Mouse (Mus musculus) heart, postnatal 0 days (tissue): Measurements from ENCODE around the gene Runx3. TPM values are rescaled to one million over a fixed set of nuclear protein-coding genes. Genes with fewer than 3 reads are reported as not detected.

Experiments
- ATAC-seq: fragments of 200-750 bp; cut with Nextera tagmentation; 2 replicates; pipeline ENCODE4 v1.8.0; 2017; ENCODE audit warnings: low read depth, moderate number of reproducible peaks, moderate library complexity; ENCODE audit not compliant: insufficient read depth
- DNase-seq: peaks from one replicate; pipeline ENCODE4 v3.0.0-alpha.2; 2016; ENCODE audit warnings: low spot score
- H3K27ac ChIP-seq: fragments of 300-500 bp; sonication (generic); 2 replicates; pipeline ENCODE4 v1.5.1; 2014; ENCODE audit warnings: low read depth, mild to moderate bottlenecking
- H3K27me3 ChIP-seq: fragments of 300-500 bp; sonication (generic); 2 replicates; pipeline ENCODE4 v1.6.1; 2014; ENCODE audit warnings: low read length, mixed read lengths; ENCODE audit not compliant: control insufficient read depth, insufficient read depth
- H3K36me3 ChIP-seq: fragments of 300-500 bp; sonication (generic); replicated peaks from 2 replicates; pipeline ENCODE4 v1.6.1; 2014; ENCODE audit warnings: low read length, mixed read lengths; ENCODE audit not compliant: control insufficient read depth, insufficient read depth
- H3K4me1 ChIP-seq: fragments of 300-500 bp; sonication (generic); 2 replicates; pipeline ENCODE4 v1.6.1; 2014; ENCODE audit warnings: antibody characterized with exemption; ENCODE audit not compliant: control insufficient read depth, insufficient read depth
- H3K4me2 ChIP-seq: fragments of 300-500 bp; sonication (generic); 2 replicates; pipeline ENCODE4 v1.6.1; 2014; ENCODE audit warnings: low read depth, mild to moderate bottlenecking, low read length, moderate library complexity
- H3K4me3 ChIP-seq: fragments of 300-500 bp; sonication (generic); 2 replicates; pipeline ENCODE4 v1.5.1; 2014; ENCODE audit warnings: low read depth, low read length
- H3K9ac ChIP-seq: fragments of 300-500 bp; sonication (generic); replicated peaks from 2 replicates; pipeline ENCODE4 v1.6.1; 2014; ENCODE audit warnings: low read depth, low read length, mixed read lengths
- H3K9me3 ChIP-seq: fragments of 300-500 bp; sonication (generic); replicated peaks from 2 replicates; pipeline ENCODE4 v1.6.1; 2016; ENCODE audit warnings: low read length; ENCODE audit not compliant: control insufficient read depth
- CTCF ChIP-seq: IDR thresholded peaks from 2 replicates; pipeline ENCODE4 v1.5.1; 2016; ENCODE audit warnings: antibody characterized with exemption, control low read depth, low read depth
- EP300 ChIP-seq: IDR thresholded peaks from 2 replicates; pipeline ENCODE4 v1.6.1; 2016; ENCODE audit warnings: antibody characterized with exemption, low read depth
- WGBS: fragments of 180-500 bp; shearing (Covaris S2); extraction: QIAGEN DNeasy Blood & Tissue Kit; methylation state at CpG from one replicate; pipeline ENCODE4 v1.1.7; 2014; 5-methylcytosine and 5-hydroxymethylcytosine counted together
- polyA plus RNA-seq: library from polyadenylated mRNA; unstranded; fragments of >200 nt; fragmentation: Nextera tagmentation; extraction: Ambion mirVana; gene quantifications from 2 replicates; pipeline ENCODE4 v1.2.1, GENCODE M21; 2015
- total RNA-seq: library from RNA; depleted of rRNA; stranded (reverse); fragments of >200 nt; gene quantifications from 2 replicates; pipeline ENCODE4 v1.2.3, GENCODE M21; 2014; ENCODE audit warnings: low replicate concordance

The Runx3 gene
- total and polyA plus RNA-seq, 2 experiments from 2014 or later, result 0.07 to 0.11 TPM

- 88% methylated on average over 6 of the region's 6 CpGs for WGBS
- Histone ChIP-seq H3K9ac (no peak overlapping the region), H3K27me3 (peaks cover 27% of the 10 kb centered on the region)
Observed at GRCm38 (mm10) chr4:135124732-135125131, 4.3 kb downstream of the Runx3 start.

GRCm38 (mm10) chr4:135125152-135125551 is 4.7 kb downstream of the Runx3 start:
- H3K27me3 ChIP-seq, result peaks cover 27% of the 10 kb centered on the region
- no peak for ATAC-seq
- TF ChIP-seq EP300, result no peak
- TF ChIP-seq CTCF, result no peak

More at GRCm38 (mm10) chr4:135124732-135125131, 4.3 kb downstream of the Runx3 start:
- TF ChIP-seq CTCF (no peak), EP300 (no peak)
- DNase-seq (no peak), ATAC-seq (no peak)
- Histone ChIP-seq H3K36me3 (no peaks in the 10 kb centered on the region), H3K4me2 (no peak overlapping the region), H3K9me3 (no peaks in the 10 kb centered on the region), H3K4me3 (no peak overlapping the region), H3K27ac (no peak overlapping the region), H3K4me1 (no peaks in the 10 kb centered on the region)

GRCm38 (mm10) chr4:135126385-135126784 is 5.9 kb downstream of the Runx3 start:
- TF ChIP-seq EP300 (no peak), CTCF (no peak)

More at GRCm38 (mm10) chr4:135125152-135125551, 4.7 kb downstream of the Runx3 start:
- WGBS, result 61% methylated on average over 3 of the region's 3 CpGs
- Histone ChIP-seq H3K4me3 (no peak overlapping the region), H3K36me3 (no peaks in the 10 kb centered on the region), H3K4me2 (no peak overlapping the region), H3K9ac (no peak overlapping the region), H3K27ac (no peak overlapping the region), H3K4me1 (no peaks in the 10 kb centered on the region), H3K9me3 (no peaks in the 10 kb centered on the region)
- DNase-seq, result no peak

GRCm38 (mm10) chr4:135128841-135129520 is 8.5 kb downstream of the Runx3 start:
- H3K4me1 ChIP-seq, result no peaks in the 10 kb centered on the region
- H3K9ac ChIP-seq, result no peak overlapping the region
- DNase-seq, result no peak
- no peaks in the 10 kb centered on the region for H3K9me3 ChIP-seq
- peak overlapping the region; percentile 10; the same call in 1 of the 2 replicates for H3K4me3 ChIP-seq
- no peaks in the 10 kb centered on the region for H3K36me3 ChIP-seq
- 15% methylated on average over 22 of the region's 22 CpGs for WGBS
- peaks cover 27% of the 10 kb centered on the region for H3K27me3 ChIP-seq
- ATAC-seq, result no peak
- peak overlapping the region; percentile 42; the same call in 1 of the 2 replicates for H3K4me2 ChIP-seq
- TF ChIP-seq CTCF, result no peak
- no peak for TF ChIP-seq EP300
- H3K27ac ChIP-seq, result no peak overlapping the region

More at GRCm38 (mm10) chr4:135126385-135126784, 5.9 kb downstream of the Runx3 start:
- Histone ChIP-seq H3K9ac (no peak overlapping the region), H3K4me3 (no peak overlapping the region), H3K9me3 (no peaks in the 10 kb centered on the region), H3K4me1 (no peaks in the 10 kb centered on the region), H3K27ac (no peak overlapping the region), H3K36me3 (no peaks in the 10 kb centered on the region), H3K27me3 (peaks cover 27% of the 10 kb centered on the region), H3K4me2 (no peak overlapping the region)
- ATAC-seq (no peak), DNase-seq (no peak)
- 65% methylated on average over 5 of the region's 5 CpGs for WGBS

- TF ChIP-seq EP300 (no peak), CTCF (no peak)
- no peaks in the 10 kb centered on the region for H3K9me3 ChIP-seq
- no peaks in the 10 kb centered on the region for H3K36me3 ChIP-seq
- peaks cover 29% of the 10 kb centered on the region for H3K27me3 ChIP-seq
- ATAC-seq (no peak), DNase-seq (no peak)
- 86% methylated on average over 6 of the region's 6 CpGs for WGBS
- no peak overlapping the region for H3K4me2 ChIP-seq
- no peak overlapping the region for H3K27ac ChIP-seq
- no peak overlapping the region for H3K4me3 ChIP-seq
- H3K9ac ChIP-seq, result no peak overlapping the region
- no peaks in the 10 kb centered on the region for H3K4me1 ChIP-seq
Observed at GRCm38 (mm10) chr4:135130156-135130555, 9.7 kb downstream of the Runx3 start.
